Mouse (Mus musculus) kidney, adult 9 months (tissue): ENCODE data around the gene Tango2.

Source experiments
- DNase-seq: peaks from one replicate; pipeline ENCODE4 v3.0.0; 2022

Gene Tango2

GRCm38 (mm10) chr16:18347931-18348600 lies at the start of gene Tango2, which contains the start of gene Arvcf:
Tango2 (minus strand) TSS chr16:18348103.
Arvcf (plus strand) TSS chr16:18348182.
- peak; percentile 97 for DNase-seq

- no peak for DNase-seq
Measured at GRCm38 (mm10) chr16:18396791-18397621, 49.1 kb upstream of the Tango2 start.

GRCm38 (mm10) chr16:18396201-18396600 lies 48.3 kb upstream of the Tango2 start:
- DNase-seq: peak; percentile 80

- DNase-seq: no peak
Measured at GRCm38 (mm10) chr16:18395620-18396036, 47.7 kb upstream of the Tango2 start.

GRCm38 (mm10) chr16:18394777-18395619 lies 47.1 kb upstream of the Tango2 start:
- no peak for DNase-seq

- DNase-seq: no peak
Measured at GRCm38 (mm10) chr16:18394056-18394455, 46.2 kb upstream of the Tango2 start.

- DNase-seq: no peak
Measured at GRCm38 (mm10) chr16:18393595-18393994, 45.7 kb upstream of the Tango2 start.

GRCm38 (mm10) chr16:18392469-18393426 lies 44.8 kb upstream of the Tango2 start:
- peak; percentile 92 for DNase-seq

- no peak for DNase-seq
Measured at GRCm38 (mm10) chr16:18391728-18392127, 43.8 kb upstream of the Tango2 start.

GRCm38 (mm10) chr16:18391127-18391526 lies 43.2 kb upstream of the Tango2 start:
- peak; percentile 87 for DNase-seq

GRCm38 (mm10) chr16:18390399-18390798 lies 42.5 kb upstream of the Tango2 start:
- no peak for DNase-seq

GRCm38 (mm10) chr16:18388583-18389435 lies 40.9 kb upstream of the Tango2 start:
- no peak for DNase-seq

- DNase-seq: no peak
Measured at GRCm38 (mm10) chr16:18387704-18388582, 40.0 kb upstream of the Tango2 start.

- DNase-seq: no peak
Measured at GRCm38 (mm10) chr16:18386972-18387371, 39.1 kb upstream of the Tango2 start.

GRCm38 (mm10) chr16:18386451-18386850 lies 38.5 kb upstream of the Tango2 start:
- DNase-seq: no peak

- no peak for DNase-seq
Measured at GRCm38 (mm10) chr16:18385411-18385810, 37.5 kb upstream of the Tango2 start.

- DNase-seq: no peak
Measured at GRCm38 (mm10) chr16:18384659-18385058, 36.8 kb upstream of the Tango2 start.

GRCm38 (mm10) chr16:18384211-18384610 lies 36.3 kb upstream of the Tango2 start:
- DNase-seq: no peak

- DNase-seq: peak; percentile 74
Measured at GRCm38 (mm10) chr16:18383756-18384155, 35.9 kb upstream of the Tango2 start.
